Mouse (Mus musculus) limb, embryonic 10.5 days (tissue): ENCODE measurements around the gene Ap1s2. TPM values are rescaled to one million over a fixed set of nuclear protein-coding genes. Genes with fewer than 3 reads are reported as not detected.

Source experiments
- DNase-seq: peaks from one replicate; pipeline ENCODE4 v3.0.0-alpha.2; 2017; ENCODE audit warnings: low spot score
- H3K27ac ChIP-seq: fragments of 300-500 bp; sonication (generic); 2 replicates; pipeline ENCODE4 v1.5.1; 2016; ENCODE audit warnings: mild to moderate bottlenecking
- H3K27me3 ChIP-seq: fragments of 300-500 bp; sonication (generic); 2 replicates; pipeline ENCODE4 v1.6.1; 2016; ENCODE audit warnings: low read depth, mild to moderate bottlenecking; ENCODE audit not compliant: poor library complexity, severe bottlenecking
- H3K36me3 ChIP-seq: fragments of 300-500 bp; sonication (generic); 2 replicates; pipeline ENCODE4 v1.6.1; 2016; ENCODE audit warnings: mild to moderate bottlenecking, moderate library complexity
- H3K4me1 ChIP-seq: fragments of 300-500 bp; sonication (generic); 2 replicates; pipeline ENCODE4 v1.6.1; 2016
- H3K4me3 ChIP-seq: fragments of 300-500 bp; sonication (generic); 2 replicates; pipeline ENCODE4 v1.5.1; 2016; ENCODE audit warnings: mild to moderate bottlenecking, moderate library complexity
- H3K9me3 ChIP-seq: fragments of 300-500 bp; sonication (generic); replicated peaks from 2 replicates; pipeline ENCODE4 v1.6.1; 2016; ENCODE audit warnings: mild to moderate bottlenecking
- WGBS: fragments of 180-500 bp; shearing (Covaris S2); methylation state at CpG from one replicate; pipeline ENCODE4 v1.1.7; 2016; 5-methylcytosine and 5-hydroxymethylcytosine counted together
- polyA plus RNA-seq: library from polyadenylated mRNA; unstranded; fragments of >200 nt; fragmentation: Nextera tagmentation; extraction: Ambion mirVana; gene quantifications from 2 replicates; pipeline ENCODE4 v1.2.1, GENCODE M21; 2016

Ap1s2 gene
- polyA plus RNA-seq, 1 experiment from 2014 or later, result 17.9 TPM

DNA sequence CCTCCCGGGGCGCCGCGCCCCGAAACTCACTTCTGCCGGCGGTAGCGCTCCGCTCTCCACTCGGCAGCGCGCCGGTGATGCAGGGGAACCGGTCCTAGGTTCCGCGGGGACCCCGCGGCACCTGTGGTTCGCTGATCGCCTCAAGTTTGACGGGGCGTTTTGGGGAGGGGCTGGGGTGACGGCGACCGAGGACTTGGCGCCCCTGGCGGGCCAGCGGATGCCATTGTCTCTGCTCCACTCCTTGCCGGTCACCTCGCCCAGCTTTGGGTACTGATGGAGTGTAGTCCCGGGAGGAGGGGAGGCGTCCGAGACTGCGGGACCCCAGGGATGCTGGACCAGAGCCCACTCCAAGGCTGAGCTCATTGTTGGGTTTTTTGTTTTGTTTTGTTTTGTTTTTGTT is 564 bp downstream of the Ap1s2 start:
- WGBS, result 18% methylated on average over 34 of the region's 34 CpGs
- H3K27me3 ChIP-seq, result peaks cover 62% of the 10 kb centered on the region
- H3K36me3 ChIP-seq, result 0 out of 2 replicates have a peak, but pooled peaks cover 3% of the 10 kb centered on the region
- no peaks in the 10 kb centered on the region for H3K4me1 ChIP-seq
- H3K9me3 ChIP-seq, result peaks cover 8% of the 10 kb centered on the region; the same call in 1 of the 2 replicates
- H3K27ac ChIP-seq, result peak overlapping the region; percentile 88
- H3K4me3 ChIP-seq, result peak overlapping the region; percentile 64
- DNase-seq, result peak; percentile 57

DNA sequence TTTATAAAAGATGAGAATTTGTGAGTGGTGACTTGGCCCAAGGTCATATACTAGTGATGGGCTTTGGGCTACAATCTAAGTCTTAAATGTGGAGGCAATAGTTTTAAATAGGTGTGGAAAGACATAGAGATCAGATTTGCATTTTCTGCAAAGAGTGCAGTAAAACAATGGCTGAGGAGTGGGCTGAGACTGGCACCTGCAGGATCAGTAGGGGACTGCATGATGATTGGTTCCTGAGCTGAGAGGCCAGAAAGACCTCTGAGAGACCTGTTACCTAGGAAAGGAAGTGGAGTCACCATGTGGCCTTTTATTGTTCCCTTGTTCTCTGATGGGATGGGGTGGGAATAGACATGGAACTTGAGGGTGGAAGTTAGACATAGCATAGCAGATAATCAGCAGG is 4.0 kb downstream of the Ap1s2 start:
- peak; percentile 32 for DNase-seq
- Histone ChIP-seq H3K9me3 (peaks cover 8% of the 10 kb centered on the region; the same call in 1 of the 2 replicates), H3K27me3 (peaks cover 66% of the 10 kb centered on the region), H3K27ac (no peak overlapping the region), H3K4me3 (no peak overlapping the region), H3K4me1 (no peaks in the 10 kb centered on the region), H3K36me3 (peaks cover 9% of the 10 kb centered on the region; the same call in 1 of the 2 replicates)

DNA sequence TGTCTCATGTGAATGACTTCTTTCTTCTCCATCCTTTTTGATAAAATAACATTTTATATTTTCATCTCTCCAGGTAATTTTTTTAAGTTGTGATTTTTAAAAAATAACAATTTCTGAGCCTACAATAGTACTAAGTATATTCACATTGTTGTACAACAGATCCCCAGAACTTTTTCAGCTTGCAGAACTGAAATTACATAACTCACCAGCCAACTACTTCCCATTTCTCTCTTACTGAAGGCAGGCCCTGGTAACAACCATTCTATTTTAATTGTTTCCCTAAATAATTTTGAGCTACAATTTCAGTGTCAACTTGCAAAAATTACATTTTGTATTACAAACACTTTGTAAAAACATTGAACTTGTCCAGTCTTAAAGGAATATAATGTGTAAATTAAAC is 20.7 kb downstream of the Ap1s2 start:
- no peaks in the 10 kb centered on the region for H3K36me3 ChIP-seq
- H3K4me3 ChIP-seq, result no peak overlapping the region
- H3K27ac ChIP-seq, result no peak overlapping the region
- peaks cover 52% of the 10 kb centered on the region for H3K27me3 ChIP-seq
- no peak for DNase-seq
- H3K9me3 ChIP-seq, result no peaks in the 10 kb centered on the region
- H3K4me1 ChIP-seq, result no peaks in the 10 kb centered on the region

DNA sequence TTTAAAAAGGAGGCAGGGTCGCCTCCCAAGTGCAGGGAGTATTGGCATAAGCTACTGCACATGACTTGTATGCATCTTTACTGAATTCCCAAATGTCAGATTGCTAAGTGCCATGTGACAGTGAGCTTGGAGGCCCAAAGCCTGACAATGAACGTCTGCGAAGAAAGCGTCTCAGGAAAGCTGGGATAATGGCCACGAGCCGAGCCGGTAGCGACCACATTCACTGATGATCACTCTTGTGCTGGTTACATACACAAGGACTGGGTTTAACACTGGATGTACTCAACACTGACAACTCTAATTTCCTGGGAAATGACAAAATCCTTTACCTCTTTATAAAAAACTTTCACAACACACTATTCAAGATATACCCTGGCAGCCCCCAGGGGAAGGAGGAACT is 25.9 kb downstream of the Ap1s2 start:
- no peaks in the 10 kb centered on the region for H3K9me3 ChIP-seq
- no peak for DNase-seq
- H3K4me3 ChIP-seq, result no peak overlapping the region
- no peaks in the 10 kb centered on the region for H3K4me1 ChIP-seq
- WGBS, result 87% methylated on average over 8 of the region's 8 CpGs
- no peak overlapping the region for H3K27ac ChIP-seq
- peaks cover 76% of the 10 kb centered on the region for H3K27me3 ChIP-seq
- peaks cover 30% of the 10 kb centered on the region for H3K36me3 ChIP-seq

DNA sequence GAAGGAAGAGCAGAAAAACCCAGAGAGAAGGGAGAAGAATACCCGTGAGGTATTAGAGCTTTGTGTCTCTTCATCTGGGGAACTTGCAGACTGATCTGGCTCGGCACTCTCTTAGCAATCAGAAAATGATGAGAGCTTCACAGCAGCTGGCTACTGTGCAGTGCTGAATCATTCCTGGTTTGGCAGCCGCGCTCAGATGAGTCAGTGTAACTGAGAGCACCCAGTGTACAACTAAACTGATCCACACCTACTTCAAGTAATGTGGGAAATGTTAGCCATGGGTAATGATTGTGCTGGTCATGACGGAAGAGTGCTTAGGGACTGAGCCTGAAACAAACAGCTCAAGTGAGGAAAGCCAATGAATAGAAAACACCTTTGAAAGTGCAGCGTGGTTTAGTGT is 29.8 kb downstream of the Ap1s2 start:
- WGBS, result 93% methylated on average over 6 of the region's 6 CpGs
- H3K36me3 ChIP-seq, result peaks cover 62% of the 10 kb centered on the region
- no peak for DNase-seq

DNA sequence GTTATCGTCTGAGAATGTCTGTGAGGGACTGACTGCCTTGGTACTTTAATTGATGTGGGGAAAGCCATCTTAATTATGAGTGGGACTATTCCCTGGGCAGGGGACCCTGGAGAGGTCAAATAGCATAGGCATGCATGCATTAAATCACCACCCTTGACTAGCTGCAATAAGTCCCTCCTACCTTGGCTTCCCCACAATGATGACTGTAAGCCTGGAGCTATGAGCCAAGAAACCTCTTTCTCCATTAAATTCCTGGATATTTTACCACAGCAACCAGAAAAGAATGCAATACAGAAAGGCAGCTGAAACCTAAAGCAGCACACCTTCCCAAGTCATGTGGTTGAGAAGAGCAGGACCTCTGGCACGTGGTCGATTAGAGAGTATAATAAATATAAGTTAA is 35.6 kb downstream of the Ap1s2 start:
- 99% methylated on average over 3 of the region's 3 CpGs for WGBS
- H3K36me3 ChIP-seq, result peaks cover 86% of the 10 kb centered on the region
- no peak for DNase-seq

More for the DNA sequence above, 29.8 kb downstream of the Ap1s2 start:
- Histone ChIP-seq H3K27me3 (peaks cover 74% of the 10 kb centered on the region), H3K4me3 (no peak overlapping the region), H3K4me1 (no peaks in the 10 kb centered on the region), H3K9me3 (no peaks in the 10 kb centered on the region), H3K27ac (no peak overlapping the region)

DNA sequence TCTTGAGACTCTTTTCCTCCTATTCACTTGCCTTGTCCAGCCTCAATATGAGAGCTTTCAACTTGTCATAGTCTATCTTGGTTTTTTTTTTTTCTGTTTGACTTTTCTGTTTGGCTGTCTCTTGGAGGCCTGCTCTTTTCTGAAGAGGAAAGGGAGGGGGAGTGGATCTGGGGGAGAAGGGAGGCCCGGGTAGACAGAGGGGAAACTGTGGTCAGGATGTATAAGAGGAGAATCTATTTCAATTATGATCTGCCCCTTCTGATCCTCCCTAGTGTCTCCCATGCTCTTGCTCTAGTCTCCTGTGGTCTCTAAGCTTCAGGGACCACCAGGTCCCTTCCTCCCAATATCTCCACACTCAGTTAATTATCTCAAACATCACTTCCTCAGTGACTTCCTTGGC is 42.8 kb downstream of the Ap1s2 start:
- Histone ChIP-seq H3K4me1 (no peaks in the 10 kb centered on the region), H3K4me3 (no peak overlapping the region), H3K27me3 (peaks cover 72% of the 10 kb centered on the region), H3K9me3 (no peaks in the 10 kb centered on the region), H3K27ac (no peak overlapping the region), H3K36me3 (peaks cover 90% of the 10 kb centered on the region)
- 67% methylated on average over 1 of the region's 1 CpGs for WGBS
- no peak for DNase-seq

More for the DNA sequence above, 35.6 kb downstream of the Ap1s2 start:
- Histone ChIP-seq H3K4me1 (no peaks in the 10 kb centered on the region), H3K4me3 (no peak overlapping the region), H3K27me3 (peaks cover 74% of the 10 kb centered on the region), H3K27ac (no peak overlapping the region), H3K9me3 (no peaks in the 10 kb centered on the region)

DNA sequence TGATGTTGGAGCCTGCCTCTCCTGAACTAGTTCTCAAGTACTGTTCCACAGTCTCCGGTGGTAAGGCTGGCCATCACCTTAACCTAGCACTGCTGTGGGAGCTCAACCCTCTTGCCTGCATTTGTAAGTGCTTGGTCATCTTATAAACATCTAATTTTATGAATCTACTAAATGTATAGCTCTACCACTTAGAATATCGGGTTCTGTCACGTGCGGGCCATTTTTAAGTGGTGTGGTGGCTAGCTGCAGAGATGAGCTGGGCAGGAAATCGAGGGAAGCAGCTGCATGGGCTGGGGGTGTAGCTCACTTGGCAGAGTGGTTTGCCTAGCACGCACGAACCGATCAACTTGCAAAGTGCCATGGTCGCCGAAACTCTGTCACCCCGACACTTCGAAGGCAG is 48.6 kb downstream of the Ap1s2 start:
- peaks cover 88% of the 10 kb centered on the region for H3K27me3 ChIP-seq

DNA sequence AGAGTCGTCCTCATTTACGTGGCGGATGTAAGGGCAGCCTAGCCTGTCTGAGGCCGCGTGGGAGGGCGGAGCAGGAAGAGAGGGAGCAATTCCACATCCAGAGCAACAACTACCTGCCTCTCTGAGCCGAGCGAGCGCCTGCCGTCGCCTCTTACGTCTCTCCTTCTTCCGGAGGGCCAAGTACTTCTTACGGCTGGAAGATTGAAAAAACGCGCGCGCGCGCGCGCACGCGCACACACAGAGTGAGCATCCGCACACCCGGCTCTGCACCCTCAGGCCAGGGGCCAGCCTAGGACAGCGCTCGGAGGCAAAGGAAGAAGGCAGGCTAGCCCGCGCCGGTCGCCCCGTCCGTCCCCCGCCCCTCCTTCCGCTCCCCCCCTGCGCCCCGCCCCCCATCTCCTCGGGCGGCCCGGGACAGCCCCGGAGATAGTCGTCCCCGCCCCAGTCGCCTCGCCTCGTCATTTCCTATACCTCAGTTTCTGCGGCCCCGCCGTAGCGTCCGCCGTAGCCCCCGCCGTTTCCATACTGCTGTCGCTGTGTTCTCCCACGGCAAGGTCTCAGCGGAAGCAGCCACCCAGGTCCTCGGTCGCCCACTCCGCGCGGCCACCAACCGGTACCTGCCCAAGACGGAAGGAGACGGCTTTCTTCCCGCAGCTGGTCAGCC is 49.1 kb downstream of the Ap1s2 start:
- 14% methylated on average over 41 of the region's 67 CpGs for WGBS
- H3K36me3 ChIP-seq, result peaks cover 34% of the 10 kb centered on the region
- peak overlapping the region; percentile 95 for H3K27ac ChIP-seq
- H3K9me3 ChIP-seq, result no peaks in the 10 kb centered on the region
- H3K4me1 ChIP-seq, result no peaks in the 10 kb centered on the region
- peak overlapping the region; percentile 69 for H3K4me3 ChIP-seq
- DNase-seq, result peak; percentile 74
- H3K27me3 ChIP-seq, result peaks cover 90% of the 10 kb centered on the region

More for the DNA sequence above, 48.6 kb downstream of the Ap1s2 start:
- Histone ChIP-seq H3K27ac (peak overlapping the region; percentile 95), H3K36me3 (peaks cover 39% of the 10 kb centered on the region), H3K4me3 (peak overlapping the region; percentile 69), H3K9me3 (no peaks in the 10 kb centered on the region), H3K4me1 (no peaks in the 10 kb centered on the region)
- 32% methylated on average over 12 of the region's 12 CpGs for WGBS
- no peak for DNase-seq

DNA sequence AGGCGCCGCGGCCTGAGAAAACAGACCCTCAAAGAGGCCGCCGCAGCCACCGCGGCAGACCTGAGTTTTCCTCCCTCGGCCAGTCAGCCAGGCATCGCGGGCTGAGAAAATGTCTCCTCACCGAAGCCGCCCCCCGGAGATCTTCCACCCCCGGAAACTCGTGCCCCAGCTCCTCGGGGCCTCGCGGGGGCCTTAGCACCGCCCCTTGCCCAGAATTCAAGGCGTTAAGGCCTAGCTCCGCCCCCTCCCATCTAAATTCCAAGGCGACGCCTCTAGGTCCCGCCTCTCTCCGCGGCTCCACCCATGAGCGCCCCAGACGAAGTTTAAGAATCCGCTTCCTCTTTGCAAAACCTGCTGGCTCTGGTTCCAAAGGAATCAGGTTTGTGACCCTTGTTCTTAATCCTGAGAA is 49.7 kb downstream of the Ap1s2 start, which contains the start of gene Zrsr2:
TSS of gene Zrsr2 (minus strand) at position 195 of the 409 bp plus-strand sequence.
- WGBS, result 18% methylated on average over 29 of the region's 29 CpGs
- Histone ChIP-seq H3K4me3 (peak within 1 kb of the TSS; percentile 69), H3K27me3 (peaks cover 90% of the 10 kb centered on the region), H3K9me3 (no peaks in the 10 kb centered on the region), H3K4me1 (no peaks in the 10 kb centered on the region), H3K36me3 (peaks cover 29% of the 10 kb centered on the region), H3K27ac (peak within 1 kb of the TSS; percentile 95)
- DNase-seq, result peak; percentile 80

DNA sequence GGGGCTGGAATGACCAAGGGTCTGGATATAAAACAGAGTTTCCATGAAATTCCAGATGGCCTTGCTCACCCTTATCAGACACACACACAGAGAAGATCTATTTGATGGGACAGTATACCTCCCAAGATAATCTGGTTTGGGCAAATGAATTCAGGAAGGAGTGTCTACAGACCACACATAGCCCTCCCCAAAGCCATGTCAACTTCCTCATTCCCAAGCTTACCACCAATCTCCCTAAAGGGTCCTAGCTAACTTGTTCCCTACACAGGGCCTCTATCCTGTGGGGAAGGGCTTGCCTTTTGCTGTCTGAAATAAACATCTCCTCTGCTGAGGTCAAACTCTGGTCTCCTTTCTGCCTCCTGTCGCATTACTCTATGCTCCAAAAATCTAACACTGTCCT is 72.3 kb downstream of the Ap1s2 start:
- WGBS, result 100% methylated on average over 1 of the region's 1 CpGs
- peaks cover 70% of the 10 kb centered on the region for H3K27me3 ChIP-seq
- no peaks in the 10 kb centered on the region for H3K9me3 ChIP-seq
- no peak overlapping the region for H3K4me3 ChIP-seq
- DNase-seq, result no peak
- H3K36me3 ChIP-seq, result no peaks in the 10 kb centered on the region
- no peaks in the 10 kb centered on the region for H3K4me1 ChIP-seq
- H3K27ac ChIP-seq, result no peak overlapping the region

DNA sequence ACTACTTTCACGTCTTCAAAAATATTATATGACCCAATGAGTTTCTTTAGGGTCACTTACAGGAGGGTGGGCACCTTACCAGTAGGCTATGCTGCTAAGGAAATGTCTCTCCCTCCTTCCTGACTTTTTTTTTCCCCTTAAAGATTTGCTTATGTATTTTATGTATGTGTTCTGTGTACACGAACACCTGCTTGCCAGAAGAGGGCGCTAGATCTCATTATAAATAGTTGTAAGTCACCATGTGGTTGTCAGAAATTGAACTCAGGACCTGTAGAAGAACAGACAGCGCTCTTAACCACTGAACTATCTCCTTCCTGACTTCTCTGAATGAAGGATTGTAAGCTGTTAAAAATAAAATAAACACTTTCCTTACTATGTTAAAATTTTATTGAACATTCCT is 72.7 kb downstream of the Ap1s2 start:
- Histone ChIP-seq H3K27me3 (peaks cover 69% of the 10 kb centered on the region), H3K27ac (no peak overlapping the region), H3K9me3 (no peaks in the 10 kb centered on the region), H3K36me3 (no peaks in the 10 kb centered on the region), H3K4me1 (no peaks in the 10 kb centered on the region), H3K4me3 (no peak overlapping the region)
- no peak for DNase-seq
- WGBS, result 55% methylated on average over 4 of the region's 4 CpGs

DNA sequence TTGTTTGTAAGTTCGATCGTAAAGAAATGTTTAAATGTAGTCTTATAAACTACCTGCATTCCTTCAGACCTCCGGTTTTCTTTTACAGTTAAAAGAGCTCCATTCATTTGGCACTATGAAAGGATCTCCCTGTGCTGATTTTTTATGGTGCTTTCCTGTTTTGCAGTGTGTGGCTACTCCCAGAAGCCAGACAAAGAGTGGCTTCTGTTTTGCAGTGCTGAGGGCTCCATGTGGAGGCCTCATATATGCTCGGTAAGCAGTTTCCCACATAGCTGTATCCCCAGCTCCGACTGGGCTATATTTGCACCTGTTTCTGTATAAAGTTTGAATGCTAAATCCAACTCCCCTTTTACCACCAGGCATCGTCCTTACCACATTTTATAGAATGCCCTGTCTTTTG is 73.3 kb downstream of the Ap1s2 start:
- H3K27ac ChIP-seq, result no peak overlapping the region
- no peak overlapping the region for H3K4me3 ChIP-seq
- H3K9me3 ChIP-seq, result no peaks in the 10 kb centered on the region
- 85% methylated on average over 6 of the region's 6 CpGs for WGBS
- no peak for DNase-seq
- peaks cover 69% of the 10 kb centered on the region for H3K27me3 ChIP-seq
- no peaks in the 10 kb centered on the region for H3K36me3 ChIP-seq
- no peaks in the 10 kb centered on the region for H3K4me1 ChIP-seq
